Mouse (Mus musculus): ENCODE data around the gene AW822073.
A peak's percentile ranks its signal among the peaks of the same experiment; 100 is the strongest.
"Not testable (repeated sequence)": the region's sequence is repeated elsewhere in the genome, so short reads cannot be mapped to it uniquely, and the experiment has no call there.

AW822073 gene

DNA sequence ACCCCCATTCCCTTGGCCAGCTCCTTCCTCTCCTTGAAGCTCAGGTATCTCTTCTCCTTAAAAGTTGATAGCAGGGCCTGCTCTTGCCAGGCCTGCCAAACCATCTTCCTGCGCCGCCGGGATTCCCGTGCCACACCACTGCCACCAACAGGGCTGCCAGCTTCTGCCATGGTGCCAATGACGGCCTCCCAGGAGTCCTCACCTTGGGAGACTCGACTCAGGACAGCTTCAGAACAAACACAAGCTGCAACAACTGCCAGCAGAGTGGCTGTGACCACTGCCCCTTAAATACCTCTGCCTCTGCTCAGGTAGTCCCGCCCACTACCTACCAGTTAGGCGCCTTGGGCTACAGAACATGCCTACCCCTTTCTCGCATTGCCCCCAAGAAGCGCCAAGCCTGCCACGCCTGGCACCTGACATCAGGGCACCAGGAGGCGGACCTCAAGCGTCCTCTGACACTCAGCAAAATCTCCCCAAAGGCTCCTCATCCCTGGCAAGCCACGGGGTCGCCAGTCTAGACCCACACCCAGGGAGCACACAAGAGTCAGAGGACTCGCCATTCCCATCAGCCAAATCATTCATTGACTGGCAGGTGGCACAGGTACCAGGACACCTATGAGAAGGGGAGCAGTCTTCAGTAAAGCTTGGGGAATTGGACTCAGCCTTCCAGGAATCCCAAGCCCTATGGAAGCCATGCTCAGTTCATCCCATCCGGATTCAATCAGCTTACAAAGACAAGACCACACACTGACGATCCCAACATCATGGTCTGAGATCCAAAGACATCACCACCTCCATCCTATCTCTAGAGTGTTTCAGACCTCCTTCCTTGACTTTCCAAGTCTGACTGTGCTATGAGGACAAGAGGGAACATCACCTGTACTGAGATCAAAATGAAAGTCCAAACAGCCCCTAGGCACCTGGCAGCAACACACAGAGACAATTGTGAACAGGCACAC, at the start of gene AW822073:
Gene AW822073 (minus strand): TSS at position 104 of the 959 bp plus-strand sequence.
- not testable (repeated sequence) for DNase-seq

DNA sequence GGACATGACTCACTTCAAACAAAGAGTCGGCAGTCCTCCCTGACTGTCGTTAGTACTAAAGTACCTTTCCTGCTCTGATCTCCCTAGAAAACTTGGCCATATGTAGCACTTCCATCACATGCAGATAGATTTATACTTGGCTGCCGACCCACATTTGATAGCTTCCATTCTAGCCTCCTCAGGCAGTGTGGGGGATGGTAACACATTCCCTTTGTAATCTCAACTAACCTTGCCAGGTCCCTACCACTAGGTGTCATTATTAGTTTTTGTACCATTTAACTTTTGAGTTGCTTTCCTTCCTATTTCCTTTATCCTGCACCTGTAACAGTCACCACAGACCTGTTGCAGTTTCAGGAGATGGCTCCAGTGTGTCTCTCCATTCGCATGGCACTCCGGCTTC, 33.7 kb upstream of the AW822073 start:
- peak; percentile 37 for DNase-seq

DNA sequence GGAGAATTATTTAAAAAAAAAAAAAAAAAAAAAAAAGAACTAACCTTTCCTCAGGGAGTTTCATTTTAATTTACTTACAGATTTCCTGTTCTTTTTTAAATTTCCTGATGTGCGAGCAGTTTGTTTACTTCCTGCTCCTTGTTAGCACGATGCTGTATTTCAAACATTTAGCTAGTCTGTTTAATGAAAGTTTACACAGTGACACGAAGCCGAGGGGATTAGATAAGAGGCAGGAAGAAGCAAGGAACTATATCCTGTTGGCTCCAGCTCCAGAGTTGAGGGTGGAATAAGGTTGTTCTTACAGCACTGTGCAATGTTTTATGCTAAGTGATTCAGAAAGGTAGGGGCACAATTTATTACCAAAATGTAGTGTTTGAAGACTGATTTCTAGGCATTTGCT, 31.2 kb upstream of the AW822073 start:
- peak; percentile 31 for DNase-seq

DNA sequence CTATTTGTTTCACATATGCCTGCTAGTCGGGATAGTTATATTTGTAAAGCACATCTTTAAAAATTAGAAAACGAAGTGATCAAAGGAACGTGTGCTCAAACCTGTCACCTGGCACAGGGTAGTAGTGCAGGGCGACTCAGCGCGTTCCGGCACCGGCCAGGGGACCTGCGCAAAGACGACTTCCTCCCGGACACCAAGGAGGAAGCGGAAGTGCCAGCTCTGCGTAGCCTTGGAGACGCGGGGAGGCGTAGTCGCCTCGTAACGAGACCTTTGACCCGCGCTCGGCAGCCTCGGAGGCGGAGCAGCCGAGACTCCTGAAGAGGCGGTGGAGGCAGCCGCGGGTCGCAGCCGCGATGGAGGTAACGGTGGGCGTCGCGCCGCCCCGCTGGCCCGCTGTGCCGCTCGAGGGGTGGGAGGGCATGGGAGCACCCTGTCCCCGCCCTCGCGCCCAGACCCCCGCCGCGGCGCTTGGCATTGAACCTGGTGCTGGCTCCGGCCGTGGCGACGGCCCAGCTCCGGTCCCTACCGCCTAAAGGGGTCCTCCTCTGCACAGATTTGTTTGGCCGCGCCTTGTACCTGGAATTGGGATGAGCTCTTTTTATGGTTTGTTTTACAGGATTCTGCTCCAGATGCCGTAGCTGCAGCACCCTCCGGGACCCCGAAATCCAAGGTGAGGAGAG, 30.6 kb upstream of the AW822073 start, which contains the start of gene Gcc2:
Gene Gcc2 (plus strand): TSS at position 285 of the 680 bp plus-strand sequence.
- peak; percentile 95 for DNase-seq

DNA sequence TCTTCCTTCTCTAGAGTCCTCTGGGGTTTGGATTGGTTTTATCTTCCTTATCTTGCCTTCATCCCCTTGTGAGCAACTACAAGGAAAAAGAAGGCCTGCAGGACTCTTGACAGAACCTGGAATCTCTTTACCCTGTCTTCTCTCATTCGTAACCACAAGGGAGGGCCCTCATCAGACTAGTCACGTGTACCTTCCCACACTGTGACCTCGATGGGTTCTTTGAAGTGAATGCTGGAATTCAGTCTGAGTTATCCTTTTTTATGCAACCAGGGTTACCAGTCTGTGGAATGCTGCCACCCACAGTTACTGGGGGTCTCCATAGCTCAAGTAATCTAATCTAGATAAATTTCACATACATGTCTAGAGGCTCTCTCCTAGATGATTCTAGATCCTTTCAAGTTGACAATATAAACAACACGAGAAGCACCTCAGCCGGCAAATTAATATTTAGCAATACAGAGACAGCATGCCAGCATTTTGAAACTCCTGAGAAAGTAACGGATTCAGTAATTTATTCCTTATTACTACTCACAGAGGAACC, 30.0 kb upstream of the AW822073 start:
- no peak for DNase-seq

DNA sequence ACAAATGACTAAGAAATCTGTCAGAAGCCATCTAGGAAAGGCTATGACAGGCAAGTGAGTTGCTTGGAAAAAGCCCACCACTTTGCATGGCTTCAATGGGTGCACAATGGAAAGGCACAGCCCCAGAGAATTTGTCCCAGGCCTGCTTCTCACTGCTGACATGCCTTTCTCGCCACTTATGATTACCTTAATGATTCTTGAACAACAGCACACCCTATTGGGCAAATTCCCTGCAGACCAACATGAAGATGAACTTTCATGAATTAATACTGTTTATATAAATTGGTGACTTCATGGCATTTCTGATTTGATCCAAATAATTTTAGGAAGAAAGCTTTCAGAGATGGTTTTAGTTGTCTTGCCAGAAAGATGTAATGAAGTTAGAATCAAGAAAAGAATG, 24.8 kb upstream of the AW822073 start:
- DNase-seq: peak; percentile 46

DNA sequence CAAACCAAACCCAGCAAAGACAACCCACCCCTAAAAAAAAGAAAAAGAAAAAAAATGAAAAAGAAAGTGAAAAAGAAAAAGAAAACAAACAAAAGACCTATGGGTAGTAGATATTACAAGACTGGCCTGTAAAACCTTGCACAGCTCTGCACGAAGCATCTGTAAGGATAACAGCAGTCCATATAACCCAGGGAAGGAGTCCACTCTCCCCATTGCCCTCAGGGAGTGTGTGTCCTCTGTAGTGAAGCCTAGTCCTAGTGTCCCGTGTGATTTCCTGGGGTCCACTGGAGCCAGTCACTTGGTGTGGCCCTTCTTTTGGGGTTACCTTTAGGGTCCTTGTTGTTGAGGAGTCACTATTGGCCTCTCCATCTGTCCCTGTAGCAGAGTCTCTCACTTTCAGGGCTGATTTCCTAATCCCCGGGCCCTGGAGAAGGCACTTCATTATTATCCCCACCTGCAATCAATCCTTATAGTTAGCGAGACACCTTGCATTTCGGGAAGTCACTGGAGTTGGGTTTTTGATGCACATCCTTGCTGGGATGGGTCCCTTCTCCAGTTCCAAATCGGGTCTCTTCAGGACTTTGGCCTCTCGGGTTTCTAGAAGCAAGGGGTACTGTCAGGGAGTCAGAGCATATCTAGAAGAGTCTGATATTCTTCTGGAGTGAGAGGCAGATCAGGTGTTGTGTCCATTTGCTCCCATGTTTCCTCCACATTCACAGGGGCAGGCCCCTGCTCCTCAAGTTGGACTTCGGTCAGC, 14.4 kb upstream of the AW822073 start:
- DNase-seq: not testable (repeated sequence)

DNA sequence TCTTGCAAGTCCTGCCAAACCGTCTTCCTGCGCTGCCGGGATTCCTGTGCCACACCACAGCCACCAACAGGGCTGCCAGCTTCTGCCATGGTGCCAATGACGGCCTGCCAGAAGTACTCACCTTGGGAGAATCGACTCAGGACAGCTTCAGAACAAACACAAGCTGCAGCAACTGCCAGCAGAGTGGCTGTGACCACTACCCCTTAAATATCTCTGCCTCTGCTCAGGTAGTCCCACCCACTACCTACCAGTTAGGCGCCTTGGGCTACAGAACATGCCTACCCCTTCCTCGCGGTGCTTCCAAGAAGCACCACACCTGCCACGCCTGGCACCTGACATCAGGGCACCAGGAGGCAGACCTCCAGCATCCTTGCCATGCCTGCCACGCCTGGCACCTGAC, 11.9 kb upstream of the AW822073 start, which contains the start of gene Gm4981:
Gene Gm4981 (minus strand): TSS at position 89 of the 400 bp plus-strand sequence.
- DNase-seq: no peak

DNA sequence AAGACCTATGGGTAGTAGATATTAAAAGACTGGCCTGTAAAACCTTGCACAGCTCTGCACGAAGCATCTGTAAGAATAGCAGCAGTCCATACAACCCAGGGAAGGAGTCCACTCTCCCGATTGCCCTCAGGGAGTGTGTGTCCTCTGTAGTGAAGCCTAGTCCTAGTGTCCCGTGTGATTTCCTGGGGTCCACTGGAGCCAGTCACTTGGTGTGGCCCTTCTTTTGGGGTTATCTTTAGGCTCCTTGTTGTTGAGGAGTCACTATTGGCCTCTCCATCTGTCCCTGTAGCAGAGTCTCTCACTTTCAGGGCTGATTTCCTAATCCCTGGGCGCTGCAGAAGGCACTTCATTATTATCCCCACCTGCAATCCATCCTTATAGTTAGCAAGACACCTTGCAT, 10.3 kb upstream of the AW822073 start:
- not testable (repeated sequence) for DNase-seq

DNA sequence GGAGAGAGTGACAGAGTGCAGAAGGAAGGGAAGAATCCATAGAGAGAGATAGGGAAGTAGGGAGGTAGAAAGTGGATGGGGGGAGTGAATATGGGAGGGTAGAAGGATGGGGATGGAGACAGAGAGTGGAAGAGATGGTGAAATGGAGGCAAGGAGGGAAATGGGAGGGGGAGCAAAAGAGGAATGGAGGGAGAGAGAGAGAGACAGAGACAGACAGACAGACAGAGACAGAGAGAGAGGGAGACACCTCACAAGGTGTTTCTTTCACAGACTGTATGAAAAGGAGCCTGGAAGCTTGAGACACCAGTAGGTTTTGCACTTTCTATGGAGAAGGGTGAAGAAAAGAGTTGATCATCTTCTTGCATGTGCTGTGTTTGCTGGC, 9.0 kb upstream of the AW822073 start:
- DNase-seq: not testable (repeated sequence)

DNA sequence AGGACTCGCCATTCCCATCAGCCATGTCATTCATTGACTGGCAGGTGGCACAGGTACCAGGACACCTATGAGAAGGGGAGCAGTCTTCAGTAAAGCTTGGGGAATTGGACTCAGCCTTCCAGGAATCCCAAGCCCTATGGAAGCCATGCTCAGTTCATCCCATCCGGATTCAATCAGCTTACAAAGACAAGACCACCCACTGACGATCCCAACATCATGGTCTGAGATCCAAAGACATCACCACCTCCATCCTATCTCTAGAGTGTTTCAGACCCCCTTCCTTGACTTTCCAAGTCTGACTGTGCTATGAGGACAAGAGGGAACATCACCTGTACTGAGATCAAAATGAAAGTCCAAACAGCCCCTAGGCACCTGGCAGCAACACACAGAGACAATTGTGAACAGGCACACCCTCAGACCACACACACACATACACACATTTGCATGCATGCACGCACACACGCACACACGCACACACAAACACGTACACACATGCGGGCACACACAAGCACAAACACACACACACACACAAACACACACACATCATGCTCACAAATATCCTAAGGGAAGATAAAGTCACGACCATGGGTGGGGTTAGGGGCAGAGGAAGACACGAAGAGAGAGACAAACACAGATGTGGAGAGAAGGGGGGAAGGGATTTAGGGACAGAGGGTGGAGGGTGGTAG, 8.5 kb upstream of the AW822073 start:
- not testable (repeated sequence) for DNase-seq

DNA sequence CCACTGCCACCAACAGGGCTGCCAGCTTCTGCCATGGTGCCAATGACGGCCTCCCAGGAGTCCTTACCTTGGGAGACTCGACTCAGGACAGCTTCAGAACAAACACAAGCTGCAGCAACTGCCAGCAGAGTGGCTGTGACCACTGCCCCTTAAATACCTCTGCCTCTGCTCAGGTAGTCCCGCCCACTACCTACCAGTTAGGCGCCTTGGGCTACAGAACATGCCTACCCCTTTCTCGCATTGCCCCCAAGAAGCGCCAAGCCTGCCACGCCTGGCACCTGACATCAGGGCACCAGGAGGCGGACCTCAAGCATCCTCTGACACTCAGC, 7.9 kb upstream of the AW822073 start, which contains the start of gene Duxf3:
Gene Duxf3 (minus strand): TSS at position 35 of the 329 bp plus-strand sequence.
- not testable (repeated sequence) for DNase-seq

DNA sequence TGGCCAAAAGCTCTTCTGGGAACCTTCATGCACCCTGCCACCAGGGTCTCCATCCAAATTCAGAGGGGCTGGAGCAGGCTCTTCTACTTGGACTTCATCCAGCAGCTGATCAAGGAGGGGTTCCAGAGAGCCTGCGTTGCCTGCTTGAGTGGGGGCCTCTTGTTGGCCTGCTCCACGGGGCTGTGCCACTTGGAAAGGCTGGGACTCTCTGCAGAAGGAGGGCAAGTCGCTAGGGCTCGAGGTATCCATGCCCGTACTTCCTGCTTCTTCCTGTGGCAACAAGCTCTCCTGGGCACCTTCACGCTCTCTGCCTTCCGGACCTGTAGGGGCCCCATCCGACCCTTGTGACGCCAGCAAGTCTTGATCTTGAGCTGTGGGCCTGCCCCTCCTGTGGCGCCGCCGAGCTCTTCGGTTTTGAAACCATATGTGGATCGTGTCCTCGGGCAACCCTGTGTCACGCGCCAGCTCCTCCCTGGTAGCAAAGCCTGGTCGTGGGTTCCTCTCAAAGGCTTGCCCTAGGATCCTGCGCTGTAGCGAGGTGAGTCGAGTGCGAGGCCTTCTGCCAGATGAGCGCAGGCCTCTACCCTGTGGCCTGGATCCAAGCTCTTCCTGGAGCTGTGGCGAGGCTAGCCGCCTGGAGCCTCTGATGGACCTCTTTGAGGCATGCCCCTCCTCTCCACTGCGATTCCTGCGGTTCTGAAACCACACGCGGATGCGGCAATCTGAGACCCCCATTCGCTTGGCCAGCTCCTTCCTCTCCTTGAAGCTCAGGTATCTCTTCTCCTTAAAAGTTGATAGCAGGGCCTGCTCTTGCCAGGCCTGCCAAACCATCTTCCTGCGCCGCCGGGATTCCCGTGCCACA, 7.3 kb upstream of the AW822073 start:
- peak; percentile 56 for DNase-seq

DNA sequence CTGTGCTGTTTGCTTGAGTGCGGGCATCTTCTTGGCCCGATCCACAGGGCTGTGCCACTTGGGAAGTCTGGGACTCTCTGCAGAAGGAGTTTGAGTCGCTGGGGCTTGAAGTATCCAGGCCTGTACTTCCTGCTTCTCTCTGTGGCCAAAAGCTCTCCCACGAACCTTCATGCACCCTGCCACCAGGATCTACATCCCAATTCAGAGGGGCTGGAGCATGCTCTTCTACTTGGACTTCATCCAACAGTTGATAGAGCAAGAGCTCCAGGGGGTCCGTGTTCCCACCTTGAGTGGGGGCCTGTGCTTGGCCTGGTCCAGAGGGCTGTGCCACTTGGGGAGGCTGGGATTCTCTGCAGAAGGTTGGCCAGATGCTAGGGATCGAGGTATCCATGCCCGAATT, 6.4 kb upstream of the AW822073 start:
- DNase-seq: not testable (repeated sequence)

DNA sequence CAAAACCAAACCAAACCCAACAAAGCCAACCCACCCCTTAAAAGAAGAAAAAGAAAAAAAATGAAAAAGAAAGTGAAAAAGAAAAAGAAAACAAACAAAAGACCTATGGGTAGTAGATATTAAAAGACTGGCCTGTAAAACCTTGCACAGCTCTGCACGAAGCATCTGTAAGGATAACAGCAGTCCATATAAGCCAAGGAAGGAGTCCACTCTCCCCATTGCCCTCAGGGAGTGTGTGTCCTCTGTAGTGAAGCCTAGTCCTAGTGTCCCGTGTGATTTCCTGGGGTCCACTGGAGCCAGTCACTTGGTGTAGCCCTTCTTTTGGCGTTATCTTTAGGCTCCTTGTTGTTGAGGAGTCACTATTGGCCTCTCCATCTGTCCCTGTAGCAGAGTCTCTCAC, 5.3 kb upstream of the AW822073 start:
- DNase-seq: not testable (repeated sequence)

DNA sequence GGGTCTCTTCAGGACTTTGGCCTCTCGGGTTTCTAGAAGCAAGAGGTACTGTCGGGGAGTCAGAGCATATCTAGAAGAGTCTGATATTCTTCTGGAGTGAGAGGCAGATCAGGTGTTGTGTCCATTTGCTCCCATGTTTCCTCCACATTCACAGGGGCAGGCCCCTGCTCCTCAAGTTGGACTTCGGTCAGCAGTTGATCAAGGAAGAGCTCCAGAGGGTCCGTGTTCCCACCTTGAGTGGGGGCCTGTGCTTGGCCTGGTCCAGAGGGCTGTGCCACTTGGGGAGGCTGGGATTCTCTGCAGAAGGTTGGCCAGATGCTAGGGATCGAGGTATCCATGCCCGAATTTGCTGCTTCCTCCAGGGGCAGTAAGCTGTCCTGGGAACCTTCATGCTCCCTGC, 3.1 kb upstream of the AW822073 start:
- not testable (repeated sequence) for DNase-seq

DNA sequence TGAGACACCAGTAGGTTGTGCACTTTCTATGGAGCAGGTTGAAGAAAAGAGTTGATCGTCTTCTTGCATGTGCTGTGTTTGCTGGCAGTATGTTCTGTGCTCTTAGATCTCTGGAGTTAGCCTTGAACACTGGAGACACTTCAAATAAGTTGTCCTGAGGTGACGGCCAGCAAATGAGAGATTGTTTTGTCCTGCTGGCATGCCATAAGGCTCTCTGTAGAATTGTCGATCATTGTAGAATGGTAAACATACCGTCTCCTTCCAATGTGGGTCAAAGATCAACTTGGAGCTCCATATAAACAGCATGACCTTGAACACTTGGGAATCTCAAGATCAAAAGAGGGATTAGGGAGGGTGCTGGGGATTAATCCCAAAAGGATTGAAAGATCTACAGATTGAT, 1.6 kb upstream of the AW822073 start:
- DNase-seq: not testable (repeated sequence)

DNA sequence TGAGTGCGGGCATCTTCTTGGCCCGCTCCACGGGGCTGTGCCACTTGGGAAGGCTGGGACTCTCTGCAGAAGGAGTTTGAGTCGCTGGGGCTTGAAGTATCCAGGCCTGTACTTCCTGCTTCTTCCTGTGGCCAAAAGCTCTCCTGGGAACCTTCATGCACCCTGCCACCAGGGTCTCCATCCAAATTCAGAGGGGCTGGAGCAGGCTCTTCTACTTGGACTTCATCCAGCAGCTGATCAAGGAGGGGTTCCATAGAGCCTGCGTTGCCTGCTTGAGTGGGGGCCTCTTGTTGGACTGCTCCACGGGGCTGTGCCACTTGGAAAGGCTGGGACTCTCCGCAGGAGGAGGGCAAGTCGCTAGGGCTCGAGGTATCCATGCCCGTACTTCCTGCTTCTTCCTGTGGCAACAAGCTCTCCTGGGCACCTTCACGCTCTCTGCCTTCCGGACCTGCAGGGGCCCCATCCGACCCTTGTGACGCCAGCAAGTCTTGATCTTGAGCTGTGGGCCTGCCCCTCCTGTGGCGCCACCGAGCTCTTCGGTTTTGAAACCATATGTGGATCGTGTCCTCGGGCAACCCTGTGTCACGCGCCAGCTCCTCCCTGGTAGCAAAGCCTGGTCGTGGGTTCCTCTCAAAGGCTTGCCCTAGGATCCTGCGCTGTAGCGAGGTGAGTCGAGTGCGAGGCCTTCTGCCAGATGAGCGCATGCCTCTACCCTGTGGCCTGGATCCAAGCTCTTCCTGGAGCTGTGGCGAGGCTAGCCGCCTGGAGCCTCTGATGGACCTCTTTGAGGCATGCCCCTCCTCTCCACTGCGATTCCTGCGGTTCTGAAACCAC, 541 bp downstream of the AW822073 start:
- DNase-seq: not testable (repeated sequence)

DNA sequence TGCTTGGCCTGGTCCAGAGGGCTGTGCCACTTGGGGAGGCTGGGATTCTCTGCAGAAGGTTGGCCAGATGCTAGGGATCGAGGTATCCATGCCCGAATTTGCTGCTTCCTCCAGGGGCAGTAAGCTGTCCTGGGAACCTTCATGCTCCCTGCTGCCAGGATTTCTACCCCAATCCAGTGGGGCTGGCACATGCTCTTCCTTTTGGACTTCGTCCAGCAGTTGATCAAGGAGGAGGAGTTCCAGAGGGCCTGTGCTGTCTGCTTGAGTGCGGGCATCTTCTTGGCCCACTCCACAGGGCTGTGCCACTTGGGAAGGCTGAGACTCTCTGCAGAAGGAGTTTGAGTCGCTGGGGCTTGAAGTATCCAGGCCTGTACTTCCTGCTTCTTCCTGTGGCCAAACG, 1.6 kb downstream of the AW822073 start:
- not testable (repeated sequence) for DNase-seq

DNA sequence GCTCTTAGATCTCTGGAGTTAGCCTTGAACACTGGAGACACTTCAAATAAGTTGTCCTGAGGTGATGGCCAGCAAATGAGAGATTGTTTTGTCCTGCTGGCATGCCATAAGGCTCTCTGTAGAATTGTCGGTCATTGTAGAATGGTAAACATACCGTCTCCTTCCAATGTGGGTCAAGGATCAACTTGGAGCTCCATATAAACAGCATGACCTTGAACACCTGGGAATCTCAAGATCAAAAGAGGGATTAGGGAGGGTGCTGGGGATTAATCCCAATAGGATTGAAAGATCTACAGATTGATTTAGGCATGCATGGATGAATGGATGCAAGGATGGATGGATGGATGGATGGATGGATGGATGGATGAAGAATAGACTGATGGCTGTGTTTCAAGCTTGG, 3.2 kb downstream of the AW822073 start:
- DNase-seq: not testable (repeated sequence)
